Mouse (Mus musculus): ENCODE data around the gene Slc27a4.

DNA sequence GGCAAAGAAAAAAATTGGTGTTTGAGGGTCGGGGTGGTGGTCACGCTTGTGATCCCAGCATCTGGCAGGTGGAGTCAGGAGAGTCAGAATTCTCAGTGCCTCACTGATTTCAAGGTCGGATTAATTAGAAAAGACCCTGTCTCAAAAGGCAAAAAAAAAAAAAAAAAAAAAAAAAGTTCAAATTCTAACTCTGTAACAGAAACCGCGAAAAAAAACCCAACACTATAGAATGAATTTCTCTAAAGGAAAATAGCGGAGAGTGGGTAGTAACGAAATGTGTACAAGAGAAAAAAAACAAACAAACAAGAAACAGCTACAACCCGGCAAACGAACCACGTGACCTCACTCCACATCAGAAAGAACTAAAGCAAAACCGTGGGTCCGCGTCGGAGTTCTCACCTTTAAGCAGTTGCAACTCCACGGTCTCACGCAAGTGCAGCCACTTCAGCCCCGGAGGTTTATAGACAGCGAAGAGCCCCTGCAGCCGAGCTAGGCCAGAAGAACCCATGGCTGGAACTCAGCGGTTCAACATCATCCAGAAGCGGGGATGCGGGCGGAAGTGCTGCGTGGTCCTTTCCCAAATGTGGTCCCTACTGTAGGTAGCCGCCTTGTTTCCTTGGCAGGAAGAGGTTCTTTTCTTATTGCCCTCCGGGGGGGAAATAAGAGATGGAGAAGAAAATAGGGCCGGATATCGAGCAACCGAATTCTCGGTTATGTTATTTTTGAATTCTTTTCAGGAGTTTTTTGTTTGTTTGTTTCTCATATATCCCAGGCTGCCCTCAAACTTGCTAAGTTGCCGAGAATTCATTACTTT, 15.1 kb upstream of the Slc27a4 start, which contains the start of gene Coq4:
- TF ChIP-seq NELFE (IDR thresholded peaks at IDR 0.05; ENCODE audit: low read depth, low read length) (peak; percentile 93), CTCF (IDR thresholded peaks at IDR 0.05 in 2 of 3, conservative IDR thresholded peaks at IDR 0.05 in 1 of 3; ENCODE audit: control insufficient read depth in 1 of 3, insufficient read depth in 1 of 3, low read depth in 2 of 3, low read length in 3 of 3, poor library complexity in 1 of 3, severe bottlenecking in 1 of 3) (no peak), KAT2A (conservative IDR thresholded peaks at IDR 0.05; ENCODE audit: low read depth, low read length) (peak; percentile 66; the same call in 1 of the 2 replicates), UBTF (IDR thresholded peaks at IDR 0.05; ENCODE audit: borderline replicate concordance, insufficient read depth, low read depth, low read length) (no peak), EP300 (IDR thresholded peaks at IDR 0.05; ENCODE audit: low read depth in 1 of 2, low read length in 2 of 2) (no peak), USF1 (IDR thresholded peaks at IDR 0.05; ENCODE audit: low read depth, low read length) (peak; percentile 94), E2F4 (IDR thresholded peaks at IDR 0.05; ENCODE audit: borderline replicate concordance, low read depth, low read length) (no peak), HCFC1 (IDR thresholded peaks at IDR 0.05; ENCODE audit: low read depth, low read length) (peak; percentile 93), ZNF384 (IDR thresholded peaks at IDR 0.05; ENCODE audit: low read depth, low read length) (peak; percentile 84), JUND (IDR thresholded peaks at IDR 0.05; ENCODE audit: low read depth, low read length) (peak; percentile 65; the same call in 1 of the 2 replicates), POLR2AphosphoS2 (IDR thresholded peaks at IDR 0.05; ENCODE audit: low read length) (peak; percentile 79; the same call in 1 of the 2 replicates), USF2 (IDR thresholded peaks at IDR 0.05; ENCODE audit: borderline replicate concordance in 1 of 2, insufficient read depth in 1 of 2, low read depth in 1 of 2, low read length in 2 of 2) (peak; percentile 33 to 81; a peak in 3 of 4 replicates), GATA1 (IDR thresholded peaks at IDR 0.05; ENCODE audit: low read depth, low read length) (peak; percentile 40; the same call in 1 of the 2 replicates)

All from MEL (cell line).